Mouse (Mus musculus) thymus, adult 2 months (tissue): ENCODE data around the gene Gpr149.

ENCODE experiments used
- CTCF ChIP-seq: fragments of 200-500 bp; IDR thresholded peaks from 2 replicates; pipeline ENCODE4 v1.5.1; 2012; ENCODE audit warnings: mild to moderate bottlenecking, control low read depth, low read length, moderate library complexity, borderline replicate concordance; ENCODE audit not compliant: control insufficient read depth, poor library complexity, insufficient read depth; ENCODE audit errors: extremely low read depth
- POLR2A ChIP-seq: fragments of 200-500 bp; IDR thresholded peaks from 2 replicates; pipeline ENCODE4 v1.6.1; 2012; ENCODE audit warnings: mild to moderate bottlenecking, low read length, control low read depth, moderate library complexity; ENCODE audit not compliant: control insufficient read depth, poor library complexity, insufficient read depth; ENCODE audit errors: extremely low read depth

GRCm38 (mm10) chr3:62499327-62499726, 105.6 kb downstream of the Gpr149 start:
- no peak for TF ChIP-seq CTCF
- no peak for TF ChIP-seq POLR2A
